Mouse (Mus musculus) forebrain, embryonic 11.5 days (tissue): ENCODE results near the gene Golm1. TPM values are rescaled to one million over a fixed set of nuclear protein-coding genes. Genes with fewer than 3 reads are reported as not detected.
"Not testable (repeated sequence)": the region's sequence is repeated elsewhere in the genome, so short reads cannot be mapped to it uniquely, and the experiment has no call there.

Experiments
- ATAC-seq: fragments of 200-750 bp; cut with Nextera tagmentation; replicated peaks from 2 replicates; pipeline ENCODE4 v1.8.0; 2017; ENCODE audit warnings: moderate TSS enrichment; ENCODE audit not compliant: low FRiP score
- DNase-seq: peaks from one replicate; pipeline ENCODE4 v3.0.0-alpha.2; 2017; ENCODE audit warnings: low spot score
- H3K27ac ChIP-seq: fragments of 300-500 bp; sonication (generic); 2 replicates; pipeline ENCODE4 v1.5.1; 2014; ENCODE audit warnings: low read depth, low read length
- H3K27me3 ChIP-seq: fragments of 300-500 bp; sonication (generic); 2 replicates; pipeline ENCODE4 v1.6.1; 2014; ENCODE audit warnings: mild to moderate bottlenecking, low read length, mixed read lengths; ENCODE audit not compliant: control insufficient read depth, insufficient read depth
- H3K36me3 ChIP-seq: fragments of 300-500 bp; sonication (generic); 2 replicates; pipeline ENCODE4 v1.6.1; 2014; ENCODE audit warnings: mild to moderate bottlenecking, low read length, moderate library complexity, mixed read lengths; ENCODE audit not compliant: control insufficient read depth, insufficient read depth
- H3K4me1 ChIP-seq: fragments of 300-500 bp; sonication (generic); replicated peaks from 2 replicates; pipeline ENCODE4 v1.6.1; 2014; ENCODE audit warnings: low read length, mixed read lengths; ENCODE audit not compliant: control insufficient read depth, insufficient read depth
- H3K4me2 ChIP-seq: fragments of 300-500 bp; sonication (generic); 2 replicates; pipeline ENCODE4 v1.6.1; 2014; ENCODE audit warnings: low read depth, mild to moderate bottlenecking, low read length, moderate library complexity, mixed read lengths; ENCODE audit not compliant: severe bottlenecking
- H3K4me3 ChIP-seq: fragments of 300-500 bp; sonication (generic); 2 replicates; pipeline ENCODE4 v1.5.1; 2014; ENCODE audit warnings: low read depth, low read length
- H3K9ac ChIP-seq: fragments of 300-500 bp; sonication (generic); 2 replicates; pipeline ENCODE4 v1.6.1; 2014; ENCODE audit warnings: low read length
- H3K9me3 ChIP-seq: fragments of 300-500 bp; sonication (generic); 2 replicates; pipeline ENCODE4 v1.6.1; 2016; ENCODE audit warnings: low read length, mixed read lengths; ENCODE audit not compliant: control insufficient read depth
- WGBS: fragments of 180-500 bp; shearing (Covaris S2); extraction: QIAGEN DNeasy Blood & Tissue Kit; methylation state at CpG from one replicate; pipeline ENCODE4 v1.1.7; 2014; 5-methylcytosine and 5-hydroxymethylcytosine counted together
- polyA plus RNA-seq: library from polyadenylated mRNA; unstranded; fragments of >200 nt; fragmentation: Nextera tagmentation; extraction: Ambion mirVana; gene quantifications from 2 replicates; pipeline ENCODE4 v1.2.1, GENCODE M21; 2014

The Golm1 gene
- polyA plus RNA-seq, 1 experiment from 2014 or later, result 131 TPM

- no peak overlapping the region for H3K4me2 ChIP-seq
- DNase-seq (no peak), ATAC-seq (no peak)
- no peaks in the 10 kb centered on the region for H3K4me1 ChIP-seq
- H3K4me3 ChIP-seq, result no peak overlapping the region
- H3K36me3 ChIP-seq, result no peaks in the 10 kb centered on the region
- H3K27me3 ChIP-seq, result no peaks in the 10 kb centered on the region
- WGBS, result 88% methylated on average over 12 of the region's 12 CpGs
- H3K27ac ChIP-seq, result no peak overlapping the region
- no peaks in the 10 kb centered on the region for H3K9me3 ChIP-seq
- no peak overlapping the region for H3K9ac ChIP-seq
Observed at GRCm38 (mm10) chr13:59703514-59703913, 27.9 kb upstream of the Golm1 start.

DNA sequence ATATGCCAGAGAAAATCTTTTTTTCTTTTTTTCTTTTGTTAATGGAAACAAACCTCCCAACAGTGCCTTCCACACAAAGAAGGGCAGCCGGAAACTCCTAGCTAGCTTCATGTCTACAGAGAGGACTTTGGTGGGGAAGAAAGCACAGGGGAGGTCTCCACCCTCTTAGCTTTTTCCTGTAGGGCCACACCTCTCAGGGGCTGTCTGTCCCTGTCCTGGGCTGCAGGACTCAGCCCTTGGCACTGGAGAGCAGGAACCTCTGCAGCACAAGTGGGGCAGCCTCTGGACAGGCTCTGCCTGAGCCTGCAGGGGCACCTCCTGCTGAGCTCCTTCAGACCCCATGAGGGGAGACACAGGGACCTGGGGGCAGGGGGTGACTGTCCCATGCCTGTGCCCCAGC lies 24.5 kb upstream of the Golm1 start:
- H3K4me3 ChIP-seq, H3K9ac ChIP-seq, H3K27ac ChIP-seq, H3K4me2 ChIP-seq, H3K4me1 ChIP-seq, ATAC-seq, DNase-seq, H3K36me3 ChIP-seq, H3K27me3 ChIP-seq, H3K9me3 ChIP-seq: not testable (repeated sequence)
- 71% methylated on average over 1 of the region's 1 CpGs for WGBS

- WGBS, result 89% methylated on average over 8 of the region's 8 CpGs
- ATAC-seq (no peak), DNase-seq (no peak)
- Histone ChIP-seq H3K4me3 (no peak overlapping the region), H3K9ac (no peak overlapping the region), H3K4me2 (no peak overlapping the region), H3K27me3 (no peaks in the 10 kb centered on the region), H3K9me3 (no peaks in the 10 kb centered on the region), H3K4me1 (no peaks in the 10 kb centered on the region), H3K36me3 (no peaks in the 10 kb centered on the region), H3K27ac (no peak overlapping the region)
Observed at GRCm38 (mm10) chr13:59699131-59699530, 23.5 kb upstream of the Golm1 start.

DNA sequence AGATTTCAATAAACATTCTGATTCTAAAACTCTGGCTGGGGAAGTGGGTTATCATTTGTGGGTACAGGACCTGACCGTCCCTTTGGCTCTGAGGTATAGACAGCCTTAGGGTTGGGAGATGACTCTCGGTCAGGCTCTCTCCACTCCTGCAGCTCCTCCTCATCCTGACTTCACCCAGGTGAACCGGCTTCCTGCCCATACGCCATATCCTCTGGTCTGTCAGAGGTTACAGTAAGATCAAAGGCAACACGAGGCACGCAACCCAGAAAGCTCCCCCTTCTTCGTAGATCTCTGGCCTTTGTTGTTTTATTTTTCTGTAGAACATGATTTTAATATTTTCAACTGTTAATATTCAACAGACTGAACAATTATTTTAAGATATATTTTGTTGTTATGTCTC lies 20.2 kb upstream of the Golm1 start:
- H3K4me3 ChIP-seq, result no peak overlapping the region
- no peak for ATAC-seq
- no peak overlapping the region for H3K27ac ChIP-seq
- no peaks in the 10 kb centered on the region; the same call in 1 of the 2 replicates for H3K9me3 ChIP-seq
- H3K9ac ChIP-seq, result no peak overlapping the region
- no peak for DNase-seq
- H3K36me3 ChIP-seq, result no peaks in the 10 kb centered on the region
- H3K27me3 ChIP-seq, result no peaks in the 10 kb centered on the region
- H3K4me2 ChIP-seq, result no peak overlapping the region
- WGBS, result 92% methylated on average over 7 of the region's 7 CpGs
- no peaks in the 10 kb centered on the region for H3K4me1 ChIP-seq

DNA sequence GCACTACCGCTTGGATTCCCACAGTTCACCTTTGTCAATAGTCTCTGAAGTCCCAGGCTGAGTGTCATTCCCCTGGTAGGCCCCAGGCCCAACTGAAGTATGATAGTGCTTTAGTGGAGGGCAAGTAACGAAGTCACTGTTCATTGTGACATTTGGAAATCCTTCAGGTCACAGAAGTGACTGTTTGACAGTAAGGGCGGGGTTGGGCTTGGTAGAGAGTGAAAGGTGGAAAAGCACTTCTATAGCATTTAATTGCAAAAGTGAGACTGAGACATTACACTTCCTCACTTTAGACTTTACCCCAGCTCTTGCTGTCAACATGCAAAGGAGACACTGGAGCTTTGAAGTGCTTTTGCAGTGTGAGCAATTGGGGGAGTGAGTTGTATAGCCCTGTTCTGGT lies 18.4 kb upstream of the Golm1 start, which contains the start of gene 4921517D22Rik:
Gene 4921517D22Rik, minus strand, starts transcription at position 101 of the 400 bp plus-strand sequence.
- no peak within 1 kb of the TSS for H3K4me2 ChIP-seq
- H3K9me3 ChIP-seq, result no peaks in the 10 kb centered on the region; the same call in 1 of the 2 replicates
- no peaks in the 10 kb centered on the region for H3K36me3 ChIP-seq
- DNase-seq (no peak), ATAC-seq (no peak)
- H3K4me1 ChIP-seq, result no peaks in the 10 kb centered on the region
- no peaks in the 10 kb centered on the region for H3K27me3 ChIP-seq
- WGBS, result 87% methylated on average over 3 of the region's 3 CpGs
- H3K4me3 ChIP-seq, result no peak within 1 kb of the TSS
- H3K27ac ChIP-seq, result no peak within 1 kb of the TSS
- no peak within 1 kb of the TSS for H3K9ac ChIP-seq

- Histone ChIP-seq H3K4me2 (no peak overlapping the region), H3K4me3 (no peak overlapping the region), H3K27me3 (no peaks in the 10 kb centered on the region), H3K36me3 (no peaks in the 10 kb centered on the region), H3K4me1 (no peaks in the 10 kb centered on the region), H3K9ac (no peak overlapping the region), H3K9me3 (no peaks in the 10 kb centered on the region; the same call in 1 of the 2 replicates), H3K27ac (no peak overlapping the region)
- 37% methylated on average over 10 of the region's 10 CpGs for WGBS
- ATAC-seq, result no peak
- no peak for DNase-seq
Observed at GRCm38 (mm10) chr13:59691478-59691877, 15.9 kb upstream of the Golm1 start.

DNA sequence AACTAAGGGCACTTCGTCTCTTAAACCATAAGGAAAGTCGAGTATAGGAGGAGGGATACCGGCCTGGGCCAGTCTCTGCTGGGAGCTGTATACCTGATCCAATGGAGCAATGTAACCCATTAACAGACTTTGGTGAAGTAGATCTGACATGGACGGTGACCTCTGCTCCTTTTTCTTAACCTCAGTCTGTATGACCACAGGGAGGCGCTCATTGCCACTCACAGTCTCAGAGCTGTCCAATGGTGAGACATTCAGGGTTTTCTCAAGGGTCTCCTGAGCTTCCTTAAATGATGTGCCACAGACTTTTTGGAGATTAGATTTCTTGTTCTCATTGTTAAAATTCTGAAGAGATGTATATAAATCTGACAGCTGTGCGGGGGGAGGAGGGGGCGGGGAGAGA lies 15.0 kb upstream of the Golm1 start:
- H3K9me3 ChIP-seq, result no peaks in the 10 kb centered on the region; the same call in 1 of the 2 replicates
- WGBS, result 84% methylated on average over 7 of the region's 7 CpGs
- no peak overlapping the region for H3K4me2 ChIP-seq
- H3K4me3 ChIP-seq, result no peak overlapping the region
- ATAC-seq, result no peak
- no peaks in the 10 kb centered on the region for H3K36me3 ChIP-seq
- H3K4me1 ChIP-seq, result no peaks in the 10 kb centered on the region
- H3K27ac ChIP-seq, result no peak overlapping the region
- DNase-seq, result no peak
- H3K27me3 ChIP-seq, result no peaks in the 10 kb centered on the region
- H3K9ac ChIP-seq, result no peak overlapping the region

DNA sequence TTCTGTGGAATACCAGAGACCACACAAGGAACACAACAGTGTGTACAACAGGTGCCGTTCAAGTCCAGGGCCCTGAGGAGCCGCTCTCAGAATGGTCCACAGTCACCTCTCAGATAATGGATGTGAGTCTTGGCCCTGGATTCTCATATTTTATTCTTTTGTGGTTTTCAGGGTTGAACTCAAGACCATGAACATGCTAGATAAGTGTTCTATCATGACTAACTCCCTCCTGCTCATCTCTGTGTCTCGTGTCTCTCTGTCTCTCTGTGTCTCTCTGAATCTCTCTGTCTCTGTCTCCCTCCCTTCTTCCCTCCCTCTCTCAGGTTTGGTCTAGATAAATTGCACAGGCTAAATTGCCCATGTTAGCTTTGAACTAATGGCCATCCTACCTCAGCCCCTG lies 14.2 kb upstream of the Golm1 start:
- Histone ChIP-seq H3K27ac (no peak overlapping the region), H3K27me3 (no peaks in the 10 kb centered on the region), H3K4me1 (no peaks in the 10 kb centered on the region), H3K9ac (no peak overlapping the region), H3K4me3 (no peak overlapping the region), H3K36me3 (no peaks in the 10 kb centered on the region), H3K9me3 (no peaks in the 10 kb centered on the region; the same call in 1 of the 2 replicates), H3K4me2 (no peak overlapping the region)
- ATAC-seq (no peak), DNase-seq (no peak)
- WGBS, result 95% methylated on average over 3 of the region's 3 CpGs

DNA sequence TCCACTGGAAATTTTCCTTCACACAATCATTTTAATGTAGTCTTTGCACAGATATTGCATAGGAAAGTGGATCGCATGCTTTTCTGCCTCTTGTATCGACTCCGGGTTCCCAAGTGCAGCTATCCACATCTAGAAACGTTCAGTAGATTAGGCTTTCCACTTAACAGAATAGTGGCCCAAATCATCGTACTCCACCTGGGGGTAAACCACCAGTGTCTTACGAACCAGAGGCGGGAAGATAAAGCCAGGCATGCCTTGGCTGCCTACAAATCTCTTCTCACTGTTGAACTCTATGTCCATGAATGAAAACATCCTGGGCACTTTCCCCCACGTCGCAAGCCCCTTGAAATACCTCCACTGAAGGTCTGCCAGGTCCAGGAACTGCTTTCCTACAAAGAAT lies 13.7 kb upstream of the Golm1 start:
- DNase-seq (no peak), ATAC-seq (no peak)
- no peak overlapping the region for H3K9ac ChIP-seq
- H3K36me3 ChIP-seq, result no peaks in the 10 kb centered on the region
- no peaks in the 10 kb centered on the region for H3K27me3 ChIP-seq
- no peak overlapping the region for H3K4me3 ChIP-seq
- no peak overlapping the region for H3K27ac ChIP-seq
- WGBS, result 83% methylated on average over 9 of the region's 9 CpGs
- H3K4me2 ChIP-seq, result no peak overlapping the region
- H3K9me3 ChIP-seq, result no peaks in the 10 kb centered on the region; the same call in 1 of the 2 replicates
- H3K4me1 ChIP-seq, result no peaks in the 10 kb centered on the region
